Mouse (Mus musculus) granulocyte monocyte progenitor cell, adult 5-6 weeks (primary cell): ENCODE measurements at regions not wholly inside any gene's neighbourhood (a gene's known extent, or its start where the extent isn't known, plus 50 kb on each side); places are given as distances from the start of the nearest gene placed in this dataset.

Experiments used
- ATAC-seq: replicated peaks from 2 replicates; pipeline ENCODE4 v1.8.0; 2016; ENCODE audit warnings: mild to moderate bottlenecking, moderate TSS enrichment, inconsistent platforms; ENCODE audit not compliant: poor library complexity, severe bottlenecking

- ATAC-seq, result no peak
Measured at GRCm38 (mm10) chr10:29661752-29662151, 126.1 kb upstream of the Rspo3 start.

GRCm38 (mm10) chr10:29640249-29640648 is 104.6 kb upstream of the Rspo3 start:
- no peak for ATAC-seq

GRCm38 (mm10) chr10:29635828-29636227 is 100.2 kb upstream of the Rspo3 start:
- no peak for ATAC-seq

GRCm38 (mm10) chr10:29595455-29595854 is 59.8 kb upstream of the Rspo3 start:
- ATAC-seq, result no peak

- ATAC-seq, result no peak
Measured at GRCm38 (mm10) chr10:29594969-29595368, 59.3 kb upstream of the Rspo3 start.

GRCm38 (mm10) chr10:29592906-29593305 is 57.2 kb upstream of the Rspo3 start:
- ATAC-seq, result no peak

- ATAC-seq, result no peak
Measured at GRCm38 (mm10) chr10:29590187-29590586, 54.5 kb upstream of the Rspo3 start.

GRCm38 (mm10) chr10:29589739-29590138 is 54.1 kb upstream of the Rspo3 start:
- ATAC-seq, result no peak
